Mouse (Mus musculus) limb, embryonic 13.5 days (tissue): ENCODE results near the gene Casp8. TPM values are rescaled to one million over a fixed set of nuclear protein-coding genes. Genes with fewer than 3 reads are reported as not detected.
"Not testable (repeated sequence)": the region's sequence is repeated elsewhere in the genome, so short reads cannot be mapped to it uniquely, and the experiment has no call there.

Experiments used
- ATAC-seq: fragments of 200-750 bp; cut with Nextera tagmentation; 2 replicates; pipeline ENCODE4 v1.8.0; 2017; ENCODE audit warnings: low read depth, moderate number of reproducible peaks, moderate TSS enrichment; ENCODE audit not compliant: low FRiP score
- H3K27ac ChIP-seq: fragments of 300-500 bp; sonication (generic); 2 replicates; pipeline ENCODE4 v1.5.1; 2015; ENCODE audit warnings: inconsistent platforms, mild to moderate bottlenecking, moderate library complexity
- H3K27me3 ChIP-seq: fragments of 300-500 bp; sonication (generic); 2 replicates; pipeline ENCODE4 v1.6.1; 2015; ENCODE audit warnings: mild to moderate bottlenecking, inconsistent platforms
- H3K36me3 ChIP-seq: fragments of 300-500 bp; sonication (generic); 2 replicates; pipeline ENCODE4 v1.6.1; 2015; ENCODE audit warnings: inconsistent platforms, mild to moderate bottlenecking, moderate library complexity
- H3K4me1 ChIP-seq: fragments of 300-500 bp; sonication (generic); 2 replicates; pipeline ENCODE4 v1.6.1; 2015; ENCODE audit warnings: inconsistent platforms
- H3K4me2 ChIP-seq: fragments of 300-500 bp; sonication (generic); replicated peaks from 2 replicates; pipeline ENCODE4 v1.6.1; 2015; ENCODE audit warnings: inconsistent platforms, mild to moderate bottlenecking, moderate library complexity
- H3K4me3 ChIP-seq: fragments of 300-500 bp; sonication (generic); 2 replicates; pipeline ENCODE4 v1.5.1; 2015; ENCODE audit warnings: moderate library complexity, mild to moderate bottlenecking, inconsistent platforms
- H3K9ac ChIP-seq: fragments of 300-500 bp; sonication (generic); 2 replicates; pipeline ENCODE4 v1.6.1; 2015; ENCODE audit warnings: mild to moderate bottlenecking, inconsistent platforms
- H3K9me3 ChIP-seq: fragments of 300-500 bp; sonication (generic); 2 replicates; pipeline ENCODE4 v1.6.1; 2016; ENCODE audit warnings: inconsistent platforms
- WGBS: fragments of 180-500 bp; shearing (Covaris S2); methylation state at CpG from one replicate; pipeline ENCODE4 v1.1.7; 2015; 5-methylcytosine and 5-hydroxymethylcytosine counted together
- polyA plus RNA-seq: library from polyadenylated mRNA; unstranded; fragments of >200 nt; fragmentation: Nextera tagmentation; extraction: Ambion mirVana; gene quantifications from 2 replicates; pipeline ENCODE4 v1.2.1, GENCODE M21; 2015

Gene Casp8
- polyA plus RNA-seq, 1 experiment from 2014 or later: 28.7 TPM

DNA sequence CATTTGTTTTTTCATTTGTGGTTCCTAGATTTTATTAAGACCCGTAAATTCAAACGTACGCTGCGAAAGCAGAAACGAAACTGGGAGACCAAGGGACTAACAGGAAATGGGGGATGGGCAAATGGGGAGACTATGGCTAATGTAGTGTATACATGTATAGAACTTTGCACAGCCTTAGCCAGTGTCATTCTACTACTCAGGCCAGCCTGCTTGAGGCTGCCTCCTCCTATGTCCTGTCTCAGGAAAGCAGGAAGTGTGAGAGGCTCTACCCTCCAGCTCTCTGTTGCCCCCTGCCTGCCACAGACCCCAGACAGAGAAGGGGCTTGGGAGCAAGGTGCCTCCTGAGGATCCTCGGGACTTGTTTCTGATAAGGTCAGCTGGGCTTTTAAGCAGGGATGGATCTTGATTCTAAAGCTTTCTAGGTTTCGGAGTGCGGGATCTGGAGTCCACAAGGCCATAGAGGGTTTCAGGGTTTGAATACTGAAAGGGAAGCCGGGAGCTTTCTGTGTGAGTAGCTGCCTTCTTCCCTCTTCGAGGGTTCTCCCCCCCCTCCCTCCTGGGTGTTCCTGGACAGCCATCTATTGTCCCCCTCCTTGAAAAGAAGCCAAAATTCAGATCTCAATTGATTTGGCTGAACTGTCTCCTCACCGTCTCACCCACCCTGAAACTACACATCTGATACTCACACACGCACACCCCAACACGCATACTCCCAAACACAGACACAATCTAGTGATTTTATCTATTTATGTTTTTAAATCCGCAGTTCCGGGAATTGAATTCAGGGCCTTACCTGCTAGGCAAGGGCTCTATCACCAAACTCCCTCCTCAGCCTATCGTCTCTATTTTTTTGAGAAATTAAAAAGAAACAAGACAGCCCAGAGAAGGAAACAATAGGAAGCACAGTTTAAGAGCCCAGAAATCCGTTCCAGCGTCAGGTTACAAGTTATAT lies 7.4 kb downstream of the Casp8 start:
- Histone ChIP-seq H3K9ac (no peak overlapping the region), H3K4me3 (no peak overlapping the region), H3K9me3 (0 out of 2 replicates have a peak, but pooled peaks cover 5% of the 10 kb centered on the region), H3K4me1 (peaks cover 12% of the 10 kb centered on the region), H3K36me3 (peaks cover 12% of the 10 kb centered on the region), H3K27ac (no peak overlapping the region), H3K4me2 (no peak overlapping the region; the same call in 1 of the 2 replicates), H3K27me3 (no peaks in the 10 kb centered on the region)
- no peak for ATAC-seq
- 61% methylated on average over 18 of the region's 18 CpGs for WGBS

DNA sequence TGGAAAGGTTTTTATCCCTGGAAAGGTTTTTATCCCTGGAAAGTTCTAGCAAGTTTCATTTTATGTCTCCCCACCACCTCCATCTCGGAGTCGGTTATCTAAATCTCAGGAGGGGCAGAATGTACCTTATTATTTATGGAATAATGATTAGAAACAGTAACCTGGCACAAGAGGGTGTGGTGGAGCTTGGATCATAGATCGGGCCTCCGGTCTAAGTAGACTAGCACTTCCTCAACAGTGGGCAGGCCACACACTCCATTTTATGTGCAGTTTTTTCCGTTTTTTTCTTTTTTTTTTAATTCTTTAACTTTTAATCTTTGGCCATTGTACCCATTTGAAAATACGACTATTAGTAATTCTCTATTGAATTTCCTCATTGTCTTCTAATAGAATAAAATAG lies 8.4 kb downstream of the Casp8 start:
- Histone ChIP-seq H3K9ac (no peak overlapping the region), H3K36me3 (peaks cover 11% of the 10 kb centered on the region), H3K27ac (no peak overlapping the region), H3K4me3 (no peak overlapping the region), H3K9me3 (0 out of 2 replicates have a peak, but pooled peaks cover 5% of the 10 kb centered on the region), H3K4me1 (peaks cover 12% of the 10 kb centered on the region), H3K4me2 (no peak overlapping the region; the same call in 1 of the 2 replicates), H3K27me3 (no peaks in the 10 kb centered on the region)
- ATAC-seq: no peak
- WGBS: 78% methylated on average over 6 of the region's 6 CpGs

DNA sequence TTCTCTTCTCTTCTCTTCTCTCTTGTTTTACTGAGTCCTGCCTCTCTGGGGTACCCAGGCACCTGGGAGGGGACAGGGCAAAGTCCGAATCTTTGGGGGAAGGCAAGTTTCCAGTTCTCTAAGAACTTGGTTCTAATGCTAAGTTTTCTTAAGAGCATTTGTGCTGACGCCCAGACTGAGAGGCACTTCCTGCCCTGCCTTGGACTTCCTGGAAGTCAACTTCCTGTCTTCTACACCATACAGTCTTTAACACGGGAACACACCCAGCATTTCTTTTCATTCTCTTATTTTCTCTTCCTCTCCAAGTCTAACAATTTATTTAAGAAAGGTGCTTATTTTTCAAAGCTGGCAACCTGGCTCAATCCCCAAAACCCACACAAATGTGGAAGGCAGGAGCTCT lies 11.5 kb downstream of the Casp8 start:
- ATAC-seq: no peak
- Histone ChIP-seq H3K27me3 (no peaks in the 10 kb centered on the region), H3K4me3 (no peak overlapping the region), H3K4me2 (no peak overlapping the region), H3K9ac (no peak overlapping the region), H3K4me1 (peaks cover 12% of the 10 kb centered on the region), H3K9me3 (no peaks in the 10 kb centered on the region), H3K36me3 (no peaks in the 10 kb centered on the region), H3K27ac (no peak overlapping the region)
- 76% methylated on average over 3 of the region's 3 CpGs for WGBS

DNA sequence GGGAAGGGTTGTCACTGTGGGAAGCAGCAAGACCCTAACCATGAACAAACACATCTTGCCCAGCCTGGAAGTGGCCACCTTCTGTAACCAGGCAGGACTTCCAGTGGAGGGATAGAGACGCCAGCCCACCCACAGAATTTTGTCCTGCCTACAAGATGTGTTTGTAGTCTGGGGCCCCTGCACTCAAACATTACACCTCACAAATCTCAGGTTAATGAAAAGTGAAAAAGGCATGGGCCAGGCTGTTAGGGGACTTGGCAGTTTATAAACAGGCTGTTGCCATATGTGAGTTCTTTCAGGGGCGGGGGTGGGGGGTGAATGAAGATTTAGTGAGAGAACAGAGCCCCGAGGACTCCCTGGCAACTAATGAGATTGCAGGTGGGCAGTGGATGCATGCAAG lies 31.1 kb downstream of the Casp8 start:
- Histone ChIP-seq H3K4me2 (no peak overlapping the region), H3K27me3 (no peaks in the 10 kb centered on the region), H3K9ac (no peak overlapping the region), H3K9me3 (no peaks in the 10 kb centered on the region), H3K27ac (no peak overlapping the region), H3K4me1 (0 out of 2 replicates have a peak, but pooled peaks cover 6% of the 10 kb centered on the region), H3K36me3 (peaks cover 30% of the 10 kb centered on the region), H3K4me3 (no peak overlapping the region)
- 26% methylated on average over 3 of the region's 3 CpGs for WGBS
- ATAC-seq: no peak

DNA sequence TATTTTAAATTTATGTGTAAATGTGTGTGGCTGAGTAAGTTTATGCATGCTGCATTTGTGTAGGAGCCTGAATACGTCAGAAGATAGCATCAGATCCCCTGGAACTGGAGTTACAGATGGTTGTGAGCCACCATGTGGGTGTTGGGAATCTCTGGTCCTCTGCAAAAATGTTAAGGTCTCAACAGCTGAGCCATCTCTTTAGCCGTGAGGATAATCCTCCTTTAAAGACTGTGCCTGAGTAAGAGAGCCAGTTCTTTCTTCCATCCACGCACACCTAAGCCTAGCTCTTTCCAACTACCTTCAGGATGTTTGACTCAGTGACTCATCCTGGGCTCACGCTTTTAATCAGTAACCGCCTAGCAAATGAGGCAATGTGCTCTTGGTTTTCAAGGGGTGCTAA lies 35.6 kb downstream of the Casp8 start:
- WGBS: 90% methylated on average over 5 of the region's 5 CpGs
- Histone ChIP-seq H3K9ac (no peak overlapping the region), H3K4me3 (no peak overlapping the region), H3K27me3 (no peaks in the 10 kb centered on the region), H3K27ac (no peak overlapping the region), H3K4me1 (0 out of 2 replicates have a peak, but pooled peaks cover 6% of the 10 kb centered on the region), H3K9me3 (no peaks in the 10 kb centered on the region), H3K36me3 (peaks cover 46% of the 10 kb centered on the region), H3K4me2 (no peak overlapping the region)
- ATAC-seq: no peak

DNA sequence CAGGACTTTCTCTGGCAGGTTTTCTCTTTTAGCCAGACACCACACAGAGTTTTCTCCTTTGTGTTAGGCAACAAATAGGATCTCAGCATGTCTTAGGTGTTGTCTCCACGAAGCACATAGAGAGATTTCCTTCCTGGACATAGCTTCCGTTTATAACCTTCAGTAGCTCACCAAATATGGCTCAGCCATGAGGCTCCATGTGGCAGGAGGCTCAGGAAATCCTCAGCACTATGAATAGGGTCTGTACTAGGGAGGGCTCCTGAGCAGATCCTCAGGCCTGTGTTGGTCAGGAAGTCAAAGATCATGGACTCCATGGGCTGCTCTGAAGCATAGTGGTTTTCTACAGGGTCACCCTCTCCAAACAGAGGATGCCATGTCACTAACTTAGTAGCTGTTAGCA lies 37.0 kb downstream of the Casp8 start:
- WGBS: 72% methylated on average over 2 of the region's 2 CpGs
- no peak overlapping the region for H3K9ac ChIP-seq
- ATAC-seq: no peak
- no peak overlapping the region for H3K4me2 ChIP-seq
- H3K4me1 ChIP-seq: no peaks in the 10 kb centered on the region
- no peak overlapping the region for H3K4me3 ChIP-seq
- peaks cover 46% of the 10 kb centered on the region for H3K36me3 ChIP-seq
- H3K27ac ChIP-seq: no peak overlapping the region
- H3K27me3 ChIP-seq: no peaks in the 10 kb centered on the region
- H3K9me3 ChIP-seq: no peaks in the 10 kb centered on the region

DNA sequence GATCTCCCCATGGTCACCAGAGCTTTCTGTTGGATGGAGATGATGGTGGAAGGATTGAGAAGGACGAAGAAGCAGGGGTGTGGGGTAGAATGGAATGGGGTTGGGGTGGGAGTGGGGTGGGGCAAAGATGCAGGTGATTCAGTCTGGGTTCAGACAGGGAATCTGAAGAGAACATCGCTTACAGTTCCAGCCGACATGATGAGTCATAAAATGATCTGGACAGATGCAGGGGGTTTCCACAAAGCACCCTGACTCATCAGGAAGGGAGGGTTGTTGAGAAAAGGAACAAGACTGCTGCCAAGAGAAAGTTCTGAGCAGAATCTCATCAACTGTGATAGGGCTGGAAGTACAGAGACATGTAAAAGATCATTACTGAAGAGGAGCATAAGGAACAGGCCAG lies 61.6 kb downstream of the Casp8 start:
- not testable (repeated sequence) for H3K36me3 ChIP-seq, H3K4me2 ChIP-seq, H3K4me1 ChIP-seq, H3K27ac ChIP-seq, H3K4me3 ChIP-seq, ATAC-seq, H3K9me3 ChIP-seq, H3K27me3 ChIP-seq, H3K9ac ChIP-seq
- WGBS: 88% methylated on average over 3 of the region's 3 CpGs

DNA sequence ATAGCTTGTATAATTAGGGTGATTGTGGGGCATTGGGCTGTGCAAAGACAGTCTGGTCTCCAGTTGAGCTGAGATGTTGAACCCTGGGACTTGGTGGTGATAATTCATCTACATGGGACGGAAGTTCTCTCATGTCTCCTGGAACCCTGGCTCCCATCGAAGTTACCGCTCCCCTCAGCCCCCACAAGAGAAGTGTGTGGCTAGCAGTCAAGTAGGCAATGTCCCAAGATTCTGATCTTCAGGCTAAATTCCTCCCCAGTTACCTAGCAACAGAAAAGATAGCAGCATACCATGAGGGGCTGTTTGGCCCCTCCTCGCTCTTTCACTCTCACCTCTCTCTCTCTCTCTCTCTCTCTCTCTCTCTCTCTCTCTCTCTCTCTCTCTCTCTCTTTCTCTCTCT lies 64.0 kb downstream of the Casp8 start:
- not testable (repeated sequence) for ATAC-seq, H3K9me3 ChIP-seq, H3K4me3 ChIP-seq, H3K4me2 ChIP-seq, H3K27me3 ChIP-seq, H3K27ac ChIP-seq, H3K4me1 ChIP-seq, H3K36me3 ChIP-seq, H3K9ac ChIP-seq
- WGBS: 79% methylated on average over 4 of the region's 4 CpGs

DNA sequence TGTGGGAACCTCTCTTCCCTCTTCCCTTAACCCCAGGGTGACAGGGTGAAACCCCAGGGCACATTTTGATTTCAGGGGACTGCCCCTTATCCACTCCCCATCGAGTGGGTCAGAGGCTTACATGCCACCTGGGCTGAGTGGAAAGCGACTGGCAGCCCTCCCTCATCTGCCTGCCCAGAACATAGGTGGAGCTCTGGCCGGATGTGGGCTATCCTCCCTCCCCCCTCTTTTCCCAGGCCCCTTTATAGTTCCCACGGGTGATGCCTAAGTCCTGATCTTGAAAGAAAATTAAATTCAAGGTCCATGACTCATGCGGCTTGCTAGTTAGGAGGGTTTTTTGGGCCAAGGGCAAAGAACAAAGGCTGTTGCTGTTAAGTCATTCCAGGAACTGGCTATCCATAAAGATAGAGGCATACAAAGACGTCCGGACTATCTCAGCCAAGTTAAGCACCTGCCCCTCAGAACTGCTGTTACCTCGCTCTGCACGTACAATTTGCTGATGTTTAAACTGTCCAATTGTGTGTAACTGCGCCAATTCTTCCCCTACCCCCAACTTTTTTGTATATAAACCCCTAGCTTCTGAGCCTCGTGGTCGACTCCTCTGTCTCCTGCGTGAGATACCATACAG lies 64.7 kb downstream of the Casp8 start:
- not testable (repeated sequence) for H3K4me3 ChIP-seq, ATAC-seq, H3K27ac ChIP-seq, H3K4me2 ChIP-seq, H3K36me3 ChIP-seq, H3K4me1 ChIP-seq, H3K9ac ChIP-seq, H3K9me3 ChIP-seq, H3K27me3 ChIP-seq
- 60% methylated on average over 13 of the region's 13 CpGs for WGBS

DNA sequence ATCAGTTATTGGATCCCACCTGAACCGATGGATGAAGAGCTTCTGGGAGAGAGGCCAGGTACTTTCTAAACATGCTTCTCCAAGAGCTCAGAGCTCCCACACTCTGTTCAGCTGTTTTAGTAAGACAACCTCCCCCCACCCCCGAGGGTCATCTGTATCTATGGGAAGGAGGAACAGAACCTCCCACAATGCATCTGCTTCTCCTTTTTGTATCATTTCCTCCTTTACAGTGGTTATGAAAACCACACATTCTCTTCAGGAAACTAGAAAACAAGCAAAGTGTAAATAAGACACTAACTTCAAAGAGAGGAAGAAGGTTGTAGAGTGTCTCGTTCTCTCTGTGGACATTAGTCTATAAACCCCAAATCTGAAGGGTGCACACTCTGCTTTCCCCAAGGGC lies 65.4 kb downstream of the Casp8 start:
- not testable (repeated sequence) for H3K36me3 ChIP-seq, ATAC-seq, H3K4me2 ChIP-seq, H3K27ac ChIP-seq, H3K27me3 ChIP-seq, H3K4me1 ChIP-seq, H3K4me3 ChIP-seq, H3K9ac ChIP-seq
- H3K9me3 ChIP-seq: peaks cover 12% of the 10 kb centered on the region; the same call in 1 of the 2 replicates
- 73% methylated on average over 3 of the region's 3 CpGs for WGBS

DNA sequence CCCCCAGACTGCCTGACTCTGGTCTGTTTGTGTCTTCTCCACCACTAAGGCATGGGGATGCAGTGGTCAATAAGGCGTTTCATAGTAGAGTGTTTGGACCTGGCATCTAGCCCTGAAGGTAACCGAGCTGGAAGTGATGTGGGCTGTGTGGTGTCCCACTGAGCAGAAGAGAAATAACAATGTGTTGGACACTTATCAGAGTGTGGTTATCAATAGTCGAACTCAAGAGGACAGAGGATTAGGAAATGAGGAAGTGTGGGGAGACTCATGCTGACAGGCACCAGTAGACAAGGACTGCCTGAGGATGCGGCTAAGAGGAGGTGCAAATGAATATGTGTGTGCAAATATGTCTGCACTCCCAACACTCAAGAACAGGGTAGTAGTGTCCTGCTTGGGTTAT lies 81.3 kb downstream of the Casp8 start:
- ATAC-seq, H3K36me3 ChIP-seq, H3K4me1 ChIP-seq, H3K9ac ChIP-seq, H3K4me3 ChIP-seq, H3K27me3 ChIP-seq, H3K9me3 ChIP-seq, H3K27ac ChIP-seq, H3K4me2 ChIP-seq: not testable (repeated sequence)
- WGBS: 86% methylated on average over 4 of the region's 4 CpGs

DNA sequence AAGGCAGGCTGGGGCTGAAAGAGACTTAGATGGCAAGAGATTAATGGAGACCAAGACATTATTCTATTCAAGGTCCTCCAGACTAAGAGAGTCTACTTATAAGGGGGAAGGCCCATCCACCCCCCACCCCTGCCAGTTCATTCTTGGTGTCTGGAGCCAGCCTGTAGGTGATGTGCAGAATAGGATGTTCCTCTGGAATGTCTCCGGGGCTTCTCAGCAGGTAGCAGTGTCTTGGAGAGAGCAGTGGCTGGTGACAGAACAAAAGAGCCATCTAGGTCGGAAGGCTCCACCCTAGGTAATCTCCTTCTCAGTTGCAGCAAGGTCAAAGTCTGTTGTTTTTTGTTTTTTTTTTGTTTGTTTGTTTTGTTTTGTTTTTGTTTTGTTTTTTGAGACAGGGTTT lies 84.1 kb downstream of the Casp8 start:
- H3K4me3 ChIP-seq: not testable (repeated sequence)

More for the DNA sequence above, 84.1 kb downstream of the Casp8 start:
- not testable (repeated sequence) for H3K9ac ChIP-seq, H3K4me2 ChIP-seq, H3K4me1 ChIP-seq, ATAC-seq, H3K36me3 ChIP-seq, H3K27me3 ChIP-seq, H3K9me3 ChIP-seq, H3K27ac ChIP-seq
- 91% methylated on average over 2 of the region's 2 CpGs for WGBS
